Mouse (Mus musculus) intestine, embryonic 15.5 days (tissue): ENCODE results near the gene Msx3. TPM values are rescaled to one million over a fixed set of nuclear protein-coding genes. Genes with fewer than 3 reads are reported as not detected.
A peak's percentile ranks its signal among the peaks of the same experiment; 100 is the strongest.

Source experiments
- ATAC-seq: fragments of 200-750 bp; cut with Nextera tagmentation; 2 replicates; pipeline ENCODE4 v1.8.0; 2017; ENCODE audit warnings: moderate TSS enrichment, moderate library complexity
- H3K27ac ChIP-seq: fragments of 300-500 bp; sonication (generic); 2 replicates; pipeline ENCODE4 v1.5.1; 2015; ENCODE audit warnings: mild to moderate bottlenecking, inconsistent platforms
- H3K27me3 ChIP-seq: fragments of 300-500 bp; sonication (generic); replicated peaks from 2 replicates; pipeline ENCODE4 v1.6.1; 2015; ENCODE audit warnings: inconsistent platforms
- H3K36me3 ChIP-seq: fragments of 300-500 bp; sonication (generic); 2 replicates; pipeline ENCODE4 v1.6.1; 2015; ENCODE audit warnings: inconsistent platforms
- H3K4me1 ChIP-seq: fragments of 300-500 bp; sonication (generic); replicated peaks from 2 replicates; pipeline ENCODE4 v1.6.1; 2015; ENCODE audit warnings: inconsistent platforms
- H3K4me2 ChIP-seq: fragments of 300-500 bp; sonication (generic); replicated peaks from 2 replicates; pipeline ENCODE4 v1.6.1; 2015; ENCODE audit warnings: mild to moderate bottlenecking, inconsistent platforms
- H3K4me3 ChIP-seq: fragments of 300-500 bp; sonication (generic); replicated peaks from 2 replicates; pipeline ENCODE4 v1.5.1; 2015; ENCODE audit warnings: inconsistent platforms
- H3K9ac ChIP-seq: fragments of 300-500 bp; sonication (generic); 2 replicates; pipeline ENCODE4 v1.6.1; 2015; ENCODE audit warnings: inconsistent platforms
- H3K9me3 ChIP-seq: fragments of 300-500 bp; sonication (generic); 2 replicates; pipeline ENCODE4 v1.6.1; 2016; ENCODE audit warnings: inconsistent platforms
- WGBS: fragments of 180-500 bp; shearing (Covaris S2); methylation state at CpG from one replicate; pipeline ENCODE4 v1.1.7; 2015; 5-methylcytosine and 5-hydroxymethylcytosine counted together
- polyA plus RNA-seq: library from polyadenylated mRNA; unstranded; fragments of >200 nt; fragmentation: Nextera tagmentation; extraction: Ambion mirVana; gene quantifications from 2 replicates; pipeline ENCODE4 v1.2.1, GENCODE M21; 2015

Msx3 gene
- polyA plus RNA-seq, 1 experiment from 2014 or later, result not detected

DNA sequence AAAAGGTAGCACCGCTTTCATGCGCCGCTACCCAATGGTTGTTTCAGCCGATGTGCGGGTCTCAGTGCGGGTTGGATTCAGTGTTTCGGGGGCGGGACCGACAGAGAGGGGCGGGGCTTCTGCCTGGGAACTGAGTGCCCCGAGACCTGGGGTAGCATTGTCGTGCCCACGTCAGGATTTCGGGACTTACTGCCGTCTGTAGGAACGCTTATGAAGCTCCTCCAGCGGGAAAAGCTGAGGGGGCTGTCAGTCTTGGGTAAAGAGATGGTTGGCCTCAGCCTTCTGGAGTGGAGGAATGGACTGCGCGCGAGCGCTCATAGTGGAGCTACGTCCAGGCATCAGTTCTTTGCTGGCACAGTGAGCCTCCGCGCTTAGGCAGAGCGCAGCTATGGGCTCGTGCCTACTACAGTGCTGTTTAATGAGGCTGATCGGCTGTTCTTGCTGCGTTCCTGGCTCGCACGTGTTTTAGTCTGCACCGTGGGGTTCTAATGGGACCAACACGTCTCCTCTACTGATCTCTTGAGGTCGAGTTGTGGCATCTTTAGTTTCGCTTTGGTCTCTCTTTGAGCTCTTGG lies 313 bp upstream of the Msx3 start:
- H3K9ac ChIP-seq, result no peak overlapping the region
- H3K4me1 ChIP-seq, result peaks cover 23% of the 10 kb centered on the region
- H3K9me3 ChIP-seq, result no peaks in the 10 kb centered on the region
- WGBS, result under 1% methylated on average over 34 of the region's 34 CpGs
- ATAC-seq, result peak; percentile 61
- H3K36me3 ChIP-seq, result no peaks in the 10 kb centered on the region
- peaks cover 84% of the 10 kb centered on the region for H3K27me3 ChIP-seq
- H3K4me2 ChIP-seq, result peak overlapping the region; percentile 90
- H3K27ac ChIP-seq, result no peak overlapping the region
- H3K4me3 ChIP-seq, result peak overlapping the region; percentile 44

- Histone ChIP-seq H3K4me3 (peak overlapping the region; percentile 44), H3K36me3 (no peaks in the 10 kb centered on the region), H3K9me3 (no peaks in the 10 kb centered on the region), H3K4me2 (peak overlapping the region; percentile 90), H3K27ac (no peak overlapping the region), H3K27me3 (peaks cover 80% of the 10 kb centered on the region), H3K9ac (no peak overlapping the region), H3K4me1 (peaks cover 23% of the 10 kb centered on the region)
- ATAC-seq, result no peak
- under 1% methylated on average over 33 of the region's 33 CpGs for WGBS
Observed at GRCm38 (mm10) chr7:140047811-140048311, 1.0 kb downstream of the Msx3 start.

DNA sequence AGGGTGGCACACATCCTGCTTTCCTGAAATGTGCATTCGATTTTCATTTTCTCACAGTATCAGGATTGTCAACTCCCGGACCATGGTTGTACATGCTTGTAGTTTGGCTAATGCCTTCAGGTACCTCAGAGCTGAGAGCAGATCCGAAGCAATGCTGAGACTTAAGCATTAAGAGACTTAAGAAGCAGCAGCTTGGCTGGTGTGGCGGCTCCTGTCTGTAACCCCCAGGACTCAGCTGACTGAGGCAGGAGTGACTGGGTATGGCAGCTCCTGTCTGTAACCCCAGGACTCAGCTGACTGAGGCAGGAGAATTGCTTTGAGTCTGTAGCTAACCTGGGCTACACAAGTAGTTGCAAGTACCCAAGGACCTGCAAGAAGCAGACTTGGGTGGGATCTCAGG lies 3.3 kb downstream of the Msx3 start:
- Histone ChIP-seq H3K4me1 (peaks cover 23% of the 10 kb centered on the region), H3K36me3 (peaks cover 8% of the 10 kb centered on the region; the same call in 1 of the 2 replicates), H3K9ac (no peak overlapping the region), H3K9me3 (no peaks in the 10 kb centered on the region), H3K4me2 (no peak overlapping the region), H3K4me3 (no peak overlapping the region), H3K27ac (no peak overlapping the region), H3K27me3 (peaks cover 61% of the 10 kb centered on the region)
- no peak for ATAC-seq
- WGBS, result 69% methylated on average over 4 of the region's 4 CpGs

DNA sequence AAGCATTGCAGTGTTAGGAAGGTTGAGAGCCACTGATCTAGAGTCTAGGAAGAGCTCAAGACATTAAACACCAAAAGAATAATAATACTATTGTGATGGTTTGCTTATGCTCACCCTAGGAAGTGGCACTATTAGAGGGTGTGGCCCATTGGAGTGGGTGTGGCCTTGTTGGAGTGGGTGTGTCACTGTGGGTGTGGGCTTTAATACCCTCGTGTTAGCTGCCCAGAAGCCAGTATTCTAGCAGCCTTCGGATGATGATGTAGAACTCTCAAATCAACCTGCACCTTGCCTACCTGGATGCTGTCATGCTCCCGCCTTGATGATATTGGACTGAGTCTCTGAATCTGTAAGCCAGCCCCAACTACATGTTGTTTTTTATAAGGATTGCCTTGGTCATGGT lies 6.2 kb downstream of the Msx3 start:
- Histone ChIP-seq H3K27ac (no peak overlapping the region), H3K4me1 (peaks cover 2% of the 10 kb centered on the region), H3K36me3 (peaks cover 12% of the 10 kb centered on the region; the same call in 1 of the 2 replicates), H3K4me2 (no peak overlapping the region), H3K4me3 (no peak overlapping the region), H3K9ac (no peak overlapping the region), H3K9me3 (no peaks in the 10 kb centered on the region), H3K27me3 (peaks cover 35% of the 10 kb centered on the region)
- 0 out of 2 replicates have a peak, but pooled peaks have one; percentile 25 for ATAC-seq
- 60% methylated on average over 3 of the region's 3 CpGs for WGBS

- Histone ChIP-seq H3K27ac (no peak overlapping the region), H3K27me3 (no peaks in the 10 kb centered on the region), H3K9me3 (no peaks in the 10 kb centered on the region), H3K9ac (peak overlapping the region; percentile 44; the same call in 1 of the 2 replicates), H3K36me3 (peaks cover 12% of the 10 kb centered on the region), H3K4me1 (peaks cover 12% of the 10 kb centered on the region), H3K4me3 (peak overlapping the region; percentile 87), H3K4me2 (peak overlapping the region; percentile 94)
- ATAC-seq, result no peak
- whole genome bisulfite sequencing, result 47% methylated on average over 3 of the region's 3 CpGs
Observed at GRCm38 (mm10) chr7:140037171-140037555, 11.7 kb downstream of the Msx3 start.

DNA sequence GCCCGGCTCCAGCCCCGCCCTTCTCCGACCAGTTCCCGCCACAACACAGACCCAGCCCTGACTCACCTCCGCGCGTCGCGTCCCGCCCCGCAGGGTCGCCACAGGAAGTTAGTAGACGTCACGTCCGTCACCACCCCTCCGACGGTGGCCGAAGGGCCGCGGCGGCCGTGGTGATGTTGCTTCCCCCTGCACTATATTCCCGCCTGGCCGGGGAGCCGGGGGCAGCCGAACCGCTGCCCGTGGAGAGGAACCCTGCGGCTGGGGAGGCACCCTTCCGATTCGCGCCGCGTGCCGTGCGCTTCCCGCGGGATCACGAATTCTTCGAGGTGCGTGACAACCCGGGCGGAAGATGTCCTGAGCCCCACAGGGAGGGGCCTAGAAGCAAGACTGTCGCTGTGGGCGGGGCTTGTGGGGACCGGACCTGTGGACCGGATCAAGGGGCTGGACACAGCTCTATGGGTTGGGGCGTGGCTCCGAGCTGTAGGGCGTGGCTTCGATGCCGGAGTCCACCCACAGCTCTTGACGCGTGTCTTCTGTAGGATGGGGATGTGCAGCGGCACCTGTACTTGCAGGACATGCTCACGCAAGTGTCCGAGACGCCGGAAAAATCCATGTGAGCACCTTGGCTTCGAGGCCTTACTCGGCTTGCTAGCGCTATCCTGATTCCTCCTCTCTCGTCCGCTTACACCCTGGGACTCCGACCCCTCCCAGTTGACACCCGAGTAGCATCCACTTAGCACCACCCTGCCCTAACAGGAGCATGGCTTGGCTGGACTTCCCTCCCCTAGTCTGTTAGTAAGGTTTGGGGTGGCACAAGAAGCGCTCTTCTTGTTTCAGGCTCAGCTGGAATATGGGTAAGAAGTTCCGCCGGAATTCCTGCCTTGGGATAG lies 12.4 kb downstream of the Msx3 start, which contains the start of the genes Zfp511 and Tubgcp2:
TSS of gene Zfp511 (plus strand) at position 111 of the 890 bp plus-strand sequence.
TSS of gene Tubgcp2 (minus strand) at position 389 of the 890 bp plus-strand sequence.
- H3K4me3 ChIP-seq, result peak within 1 kb of the TSS; percentile 87
- WGBS, result 1% methylated on average over 68 of the region's 69 CpGs
- peak; percentile 99 for ATAC-seq
- peak within 1 kb of the TSS; percentile 90 for H3K27ac ChIP-seq
- peak within 1 kb of the TSS; percentile 84 for H3K9ac ChIP-seq
- peak within 1 kb of the TSS; percentile 94 for H3K4me2 ChIP-seq
- H3K9me3 ChIP-seq, result no peaks in the 10 kb centered on the region
- H3K4me1 ChIP-seq, result peaks cover 12% of the 10 kb centered on the region
- no peaks in the 10 kb centered on the region for H3K27me3 ChIP-seq
- peaks cover 16% of the 10 kb centered on the region for H3K36me3 ChIP-seq

- ATAC-seq, result no peak
- peak overlapping the region; percentile 84 for H3K9ac ChIP-seq
- peaks cover 17% of the 10 kb centered on the region; the same call in 1 of the 2 replicates for H3K36me3 ChIP-seq
- H3K4me2 ChIP-seq, result peak overlapping the region; percentile 94
- no peaks in the 10 kb centered on the region for H3K9me3 ChIP-seq
- peak overlapping the region; percentile 87 for H3K4me3 ChIP-seq
- WGBS, result 15% methylated on average over 7 of the region's 7 CpGs
- H3K27me3 ChIP-seq, result no peaks in the 10 kb centered on the region
- H3K4me1 ChIP-seq, result peaks cover 12% of the 10 kb centered on the region
- H3K27ac ChIP-seq, result no peak overlapping the region
Observed at GRCm38 (mm10) chr7:140035456-140035855, 13.4 kb downstream of the Msx3 start.

- H3K4me1 ChIP-seq, result peaks cover 12% of the 10 kb centered on the region
- no peak overlapping the region for H3K27ac ChIP-seq
- no peak overlapping the region for H3K4me3 ChIP-seq
- H3K36me3 ChIP-seq, result peaks cover 32% of the 10 kb centered on the region
- H3K4me2 ChIP-seq, result no peak overlapping the region
- 98% methylated on average over 9 of the region's 9 CpGs for WGBS
- no peak overlapping the region for H3K9ac ChIP-seq
- no peaks in the 10 kb centered on the region for H3K27me3 ChIP-seq
- H3K9me3 ChIP-seq, result no peaks in the 10 kb centered on the region
- no peak for ATAC-seq
Observed at GRCm38 (mm10) chr7:140033386-140033785, 15.5 kb downstream of the Msx3 start.

- Histone ChIP-seq H3K9me3 (no peaks in the 10 kb centered on the region), H3K27me3 (no peaks in the 10 kb centered on the region), H3K4me2 (no peak overlapping the region), H3K36me3 (peaks cover 37% of the 10 kb centered on the region), H3K4me3 (no peak overlapping the region), H3K4me1 (peaks cover 12% of the 10 kb centered on the region), H3K9ac (no peak overlapping the region), H3K27ac (no peak overlapping the region)
- no peak for ATAC-seq
- 94% methylated on average over 10 of the region's 10 CpGs for WGBS
Observed at GRCm38 (mm10) chr7:140032366-140032765, 16.5 kb downstream of the Msx3 start.

- no peak overlapping the region for H3K4me2 ChIP-seq
- peaks cover 37% of the 10 kb centered on the region for H3K36me3 ChIP-seq
- 95% methylated on average over 12 of the region's 12 CpGs for WGBS
- H3K27me3 ChIP-seq, result no peaks in the 10 kb centered on the region
- H3K9ac ChIP-seq, result no peak overlapping the region
- H3K27ac ChIP-seq, result no peak overlapping the region
- no peak for ATAC-seq
- H3K9me3 ChIP-seq, result no peaks in the 10 kb centered on the region
- peaks cover 6% of the 10 kb centered on the region for H3K4me1 ChIP-seq
- H3K4me3 ChIP-seq, result no peak overlapping the region
Observed at GRCm38 (mm10) chr7:140031771-140032170, 17.1 kb downstream of the Msx3 start.

GRCm38 (mm10) chr7:140011336-140011735 lies 37.6 kb downstream of the Msx3 start:
- Histone ChIP-seq H3K27me3 (no peaks in the 10 kb centered on the region), H3K4me3 (no peak overlapping the region), H3K9ac (no peak overlapping the region), H3K4me2 (no peak overlapping the region), H3K27ac (no peak overlapping the region), H3K4me1 (no peaks in the 10 kb centered on the region), H3K9me3 (no peaks in the 10 kb centered on the region), H3K36me3 (peaks cover 5% of the 10 kb centered on the region; the same call in 1 of the 2 replicates)
- ATAC-seq, result no peak
- WGBS, result 98% methylated on average over 17 of the region's 17 CpGs

DNA sequence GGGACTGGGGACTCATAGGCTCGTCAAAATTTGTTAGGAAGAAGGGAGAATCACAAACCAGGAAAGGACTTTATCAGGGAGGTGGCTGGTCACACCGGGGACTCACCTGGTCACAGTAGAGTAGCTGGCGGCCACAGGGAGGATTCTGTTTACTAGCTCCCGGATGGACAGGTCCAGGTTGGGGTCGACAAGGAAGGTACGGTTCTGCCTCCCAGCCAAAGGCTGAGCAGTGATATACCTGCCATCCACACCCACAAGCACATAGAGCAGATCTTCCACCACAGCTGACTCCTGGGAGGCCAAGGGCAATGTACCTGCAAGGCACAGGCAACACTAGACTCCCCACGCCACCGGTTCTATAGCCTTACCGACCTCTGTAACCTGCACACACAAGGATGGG lies 41.1 kb downstream of the Msx3 start:
- no peak for ATAC-seq
- no peak overlapping the region for H3K4me2 ChIP-seq
- no peak overlapping the region for H3K9ac ChIP-seq
- no peaks in the 10 kb centered on the region for H3K27me3 ChIP-seq
- H3K4me1 ChIP-seq, result no peaks in the 10 kb centered on the region
- H3K9me3 ChIP-seq, result no peaks in the 10 kb centered on the region
- peaks cover 25% of the 10 kb centered on the region for H3K36me3 ChIP-seq
- H3K27ac ChIP-seq, result no peak overlapping the region
- 92% methylated on average over 9 of the region's 9 CpGs for WGBS
- H3K4me3 ChIP-seq, result no peak overlapping the region
